Mouse (Mus musculus): ENCODE measurements around the gene Actr3.
"Not testable (repeated sequence)": the region's sequence is repeated elsewhere in the genome, so short reads cannot be mapped to it uniquely, and the experiment has no call there.

The Actr3 gene

DNA sequence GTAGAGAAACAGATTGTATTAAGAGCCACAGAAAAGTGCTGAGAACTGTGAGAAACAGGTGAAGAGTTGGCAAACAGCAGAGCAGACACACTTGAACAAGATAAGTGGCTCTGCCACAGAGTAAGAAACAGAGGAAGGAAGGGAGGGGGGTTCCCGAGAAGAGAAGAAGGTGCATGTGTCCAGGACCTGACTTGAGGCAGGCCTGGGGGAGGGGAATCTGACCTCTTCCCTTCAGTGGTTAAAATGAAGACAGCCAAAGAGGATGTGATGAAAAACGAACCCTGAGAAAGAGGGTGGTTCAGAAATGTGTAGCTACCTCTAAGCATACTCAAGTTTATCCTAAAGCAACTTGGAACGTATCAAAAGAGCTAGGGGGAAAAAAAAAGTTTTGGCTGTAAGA is 2.4 kb upstream of the Actr3 start:
- DNase-seq = no peak

- no peak for DNase-seq
Measured at GRCm38 (mm10) chr1:125437161-125437560, 1.6 kb upstream of the Actr3 start.

- DNase-seq = no peak
Measured at GRCm38 (mm10) chr1:125435018-125435368, 534 bp downstream of the Actr3 start.

- peak; percentile 30 for DNase-seq
Measured at GRCm38 (mm10) chr1:125434485-125435001, 984 bp downstream of the Actr3 start.

GRCm38 (mm10) chr1:125431286-125431685 is 4.2 kb downstream of the Actr3 start:
- no peak for DNase-seq

DNA sequence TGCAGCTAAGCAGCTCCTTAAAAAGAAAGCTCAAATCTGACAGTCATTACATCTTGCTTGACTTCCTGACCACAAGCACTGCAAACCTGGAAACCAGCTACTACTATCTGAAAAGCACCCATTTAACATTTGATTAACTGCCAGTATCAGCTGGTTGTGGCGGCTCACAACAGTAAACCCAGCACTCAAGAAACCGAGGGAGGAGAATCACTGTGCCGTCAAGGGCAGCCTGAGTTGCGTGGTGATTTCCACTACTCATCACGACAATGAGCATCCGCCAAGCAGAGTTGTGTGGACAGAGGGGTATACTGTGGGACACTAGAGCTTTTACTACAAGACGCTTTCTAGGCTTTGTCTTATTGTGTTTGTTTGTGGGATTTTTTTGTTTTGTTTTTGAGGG is 4.8 kb downstream of the Actr3 start:
- no peak for DNase-seq

- DNase-seq = no peak
Measured at GRCm38 (mm10) chr1:125429984-125430383, 5.5 kb downstream of the Actr3 start.

- no peak for DNase-seq
Measured at GRCm38 (mm10) chr1:125428315-125428714, 7.2 kb downstream of the Actr3 start.

DNA sequence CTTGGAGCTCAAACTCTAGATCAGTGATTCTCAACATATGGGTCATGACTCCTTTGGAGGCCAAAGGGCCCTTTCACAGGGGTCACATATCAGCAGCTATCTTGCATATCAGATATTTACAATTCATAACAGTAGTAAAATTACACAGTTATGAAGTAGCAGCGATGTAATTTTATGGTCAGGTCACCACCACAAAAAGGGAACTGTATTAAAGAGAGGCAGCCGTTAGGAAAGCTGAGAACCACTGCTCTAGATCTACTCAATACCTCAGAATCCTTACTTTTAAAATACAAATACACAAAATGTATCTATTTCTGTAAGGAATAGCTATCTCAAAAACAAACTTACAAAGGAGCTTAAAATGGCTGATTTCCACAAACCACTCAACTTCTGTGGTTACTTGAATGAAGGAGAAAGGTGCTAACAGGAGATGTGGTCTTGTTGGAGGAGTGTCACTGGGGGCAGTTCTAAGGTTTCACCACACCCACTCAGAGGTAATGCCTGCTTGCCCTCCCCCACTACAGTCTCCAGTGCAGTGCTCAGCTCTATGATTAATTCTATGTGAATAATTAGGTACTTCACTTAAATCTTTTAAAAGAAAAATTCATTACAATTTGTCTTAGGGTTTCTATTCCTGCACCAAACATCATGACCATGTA is 9.0 kb downstream of the Actr3 start:
- DNase-seq = no peak

GRCm38 (mm10) chr1:125419906-125420305 is 15.6 kb downstream of the Actr3 start:
- DNase-seq = no peak

- DNase-seq = no peak
Measured at GRCm38 (mm10) chr1:125418732-125419131, 16.8 kb downstream of the Actr3 start.

GRCm38 (mm10) chr1:125407220-125407619 is 28.3 kb downstream of the Actr3 start:
- DNase-seq = no peak

- DNase-seq = no peak
Measured at GRCm38 (mm10) chr1:125395391-125395790, 40.1 kb downstream of the Actr3 start.

GRCm38 (mm10) chr1:125393324-125393723 is 42.2 kb downstream of the Actr3 start:
- DNase-seq = not testable (repeated sequence)

- DNase-seq = not testable (repeated sequence)
Measured at GRCm38 (mm10) chr1:125390065-125390754, 45.3 kb downstream of the Actr3 start.

DNA sequence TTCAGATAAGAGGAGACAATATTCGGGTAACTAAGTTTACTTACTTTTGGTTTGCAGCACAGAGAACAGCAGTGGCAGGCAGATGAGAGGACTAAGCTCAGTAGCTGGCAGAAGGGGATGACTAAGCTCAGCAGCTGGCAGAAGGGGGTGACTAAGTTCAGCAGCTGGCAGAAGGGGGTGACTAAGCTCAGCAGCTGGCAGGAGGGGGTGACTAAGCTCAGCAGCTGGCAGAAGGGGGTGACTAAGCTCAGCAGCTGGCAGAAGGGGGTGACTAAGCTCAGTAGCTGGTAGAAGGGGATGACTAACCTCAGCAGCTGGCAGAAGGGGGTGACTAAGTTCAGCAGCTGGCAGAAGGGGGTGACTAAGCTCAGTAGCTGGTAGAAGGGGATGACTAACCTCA is 45.9 kb downstream of the Actr3 start:
- DNase-seq = not testable (repeated sequence)

- DNase-seq = no peak
Measured at GRCm38 (mm10) chr1:125388370-125388769, 47.2 kb downstream of the Actr3 start.

- no peak for DNase-seq
Measured at GRCm38 (mm10) chr1:125386217-125386616, 49.3 kb downstream of the Actr3 start.

DNA sequence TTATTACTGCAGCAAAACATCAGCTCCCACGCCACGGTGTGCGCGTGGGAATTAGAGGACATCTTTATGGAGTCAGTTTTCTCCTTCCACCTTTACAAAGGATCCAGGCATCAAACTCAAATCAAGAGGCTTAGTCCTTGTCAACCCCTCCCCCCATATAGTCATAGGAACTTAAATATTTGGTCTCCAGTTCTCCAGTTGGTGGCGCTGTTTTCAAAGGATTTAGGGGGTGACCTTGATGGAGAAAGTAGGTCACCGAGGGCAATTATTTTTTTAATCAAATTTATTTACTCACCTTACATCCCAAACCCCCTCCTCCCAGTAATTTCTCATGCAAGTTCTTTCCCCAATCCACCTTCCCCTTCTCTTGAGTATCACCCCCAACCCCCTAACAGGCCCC is 52.9 kb downstream of the Actr3 start:
- DNase-seq = no peak

DNA sequence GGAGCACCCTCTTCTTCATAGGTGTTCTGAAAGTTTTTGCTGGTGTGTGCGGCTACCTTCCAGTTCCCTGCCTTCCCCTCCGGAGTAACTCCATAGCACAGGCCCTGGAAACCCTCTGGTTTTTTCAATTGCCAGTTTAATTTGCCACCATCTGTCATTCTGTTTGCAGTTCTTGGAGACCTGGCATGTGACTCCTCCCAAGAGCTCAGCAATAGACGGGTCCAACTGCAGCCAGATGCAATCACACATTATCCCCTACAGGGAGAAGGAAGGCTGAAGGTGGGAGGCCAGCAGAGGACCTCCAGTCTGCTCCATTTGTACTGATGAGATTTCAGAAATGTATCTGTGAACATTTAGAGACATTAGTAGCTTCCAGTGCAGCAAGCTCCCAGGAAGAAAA is 56.6 kb downstream of the Actr3 start:
- no peak for DNase-seq

DNA sequence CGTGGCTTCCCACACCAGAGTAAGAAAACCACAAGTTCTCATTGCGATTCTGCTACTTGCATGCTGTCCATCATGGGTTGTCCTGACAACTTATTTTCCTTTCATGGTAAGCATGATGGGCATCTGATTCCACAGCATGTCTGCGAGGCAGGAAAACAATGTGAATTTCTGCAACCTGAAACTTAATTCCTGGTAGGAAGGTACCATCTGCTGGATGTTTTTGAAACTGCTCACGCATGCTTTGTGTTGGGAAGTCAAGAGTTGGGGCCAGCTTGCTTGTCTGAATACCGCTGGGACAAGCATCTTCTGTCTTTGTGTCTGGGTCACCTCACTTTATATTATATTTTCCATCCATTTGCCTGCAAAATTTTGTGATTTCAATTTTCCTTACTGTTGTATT is 62.7 kb downstream of the Actr3 start:
- no peak for DNase-seq

GRCm38 (mm10) chr1:125370779-125371178 is 64.7 kb downstream of the Actr3 start:
- DNase-seq = peak; percentile 41

GRCm38 (mm10) chr1:125365576-125365975 is 70.0 kb downstream of the Actr3 start:
- DNase-seq = no peak

DNA sequence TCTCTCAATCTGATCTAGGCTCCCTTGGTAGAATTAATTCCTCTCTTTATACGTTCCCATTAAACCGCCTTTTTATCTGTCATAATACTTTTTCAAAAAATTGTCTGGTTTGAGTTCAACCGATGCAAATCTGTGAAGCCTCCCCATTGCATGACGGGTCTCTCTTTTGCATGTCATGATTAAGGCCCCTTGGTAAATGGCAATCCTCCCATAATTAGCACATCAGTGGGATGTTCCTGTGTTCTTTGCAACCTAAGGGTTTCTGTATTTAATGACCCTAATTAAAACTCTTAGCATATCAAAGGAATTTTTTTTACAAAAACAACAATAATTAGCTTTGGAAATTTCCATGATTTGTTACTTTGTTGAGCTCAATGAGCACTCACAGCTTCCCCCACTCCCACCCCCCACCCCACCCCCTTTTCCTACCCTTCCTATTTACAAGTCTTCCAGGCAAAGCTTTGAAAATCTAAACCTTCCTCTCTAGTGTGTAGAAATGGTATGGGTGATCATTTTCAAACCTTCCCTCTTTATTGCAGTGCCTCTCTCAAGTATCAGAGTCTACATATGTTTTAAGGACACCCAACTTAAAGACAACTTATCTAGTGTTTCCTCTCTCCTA is 84.0 kb downstream of the Actr3 start:
- DNase-seq = no peak

Data from right cerebral cortex, postnatal 14 days (tissue).